ENCODE assay signal across 8 mouse cellular contexts in genomic region chr2:59600123-59600840, GRCm38 (mm10). TPM values are rescaled to one million over a fixed set of nuclear protein-coding genes. Genes with fewer than 3 reads are reported as not detected.
DNase-seq lines count a peak whose midpoint lies in the region; ATAC-seq and TF ChIP-seq lines count a peak whose summit lies in the region.

No protein-coding gene starts in this region.

- H3K36me3 ChIP-seq in midbrain, embryonic 16.5 days (ENCODE audit: control insufficient read depth, insufficient read depth, low read length) = no peaks in the 10 kb centered on the region
- no peaks in the 10 kb centered on the region for H3K36me3 ChIP-seq in midbrain, embryonic 15.5 days (replicated peaks)
- H3K36me3 ChIP-seq in embryonic facial prominence, embryonic 11.5 days (replicated peaks; ENCODE audit: control insufficient read depth, insufficient read depth, low read depth, low read length) = no peaks in the 10 kb centered on the region
- H3K36me3 ChIP-seq in heart, embryonic 12.5 days = no peaks in the 10 kb centered on the region
- H3K36me3 ChIP-seq in kidney, postnatal 0 days (ENCODE audit: insufficient read depth, low read length) = 0 out of 2 replicates have a peak, but pooled peaks cover 2% of the 10 kb centered on the region

- ATAC-seq in midbrain, embryonic 16.5 days = 0 out of 2 replicates have a peak, but pooled peaks have one; percentile 21
- ATAC-seq in midbrain, embryonic 15.5 days (replicated peaks) = no peak
- ATAC-seq in embryonic facial prominence, embryonic 11.5 days (replicated peaks; ENCODE audit: insufficient number of reproducible peaks, low FRiP score, low TSS enrichment, low read depth) = no peak; the same call in 1 of the 2 replicates
- peak; percentile 58; the same call in 1 of the 2 replicates for ATAC-seq in heart, embryonic 12.5 days (ENCODE audit: insufficient number of reproducible peaks, low FRiP score)
- peak; percentile 35 for ATAC-seq in kidney, postnatal 0 days (replicated peaks; ENCODE audit: low FRiP score, low read depth)
- no peak for ATAC-seq in erythroid progenitor cell, adult 5-6 weeks (replicated peaks; ENCODE audit: low FRiP score, poor library complexity, severe bottlenecking)

- TF ChIP-seq CTCF in kidney, postnatal 0 days (IDR thresholded peaks at IDR 0.05; ENCODE audit: low read depth) = no peak

- H3K4me2 ChIP-seq in midbrain, embryonic 16.5 days (ENCODE audit: low read length) = no peak overlapping the region
- H3K4me2 ChIP-seq in midbrain, embryonic 15.5 days = no peak overlapping the region
- H3K4me2 ChIP-seq in embryonic facial prominence, embryonic 11.5 days (ENCODE audit: low read depth, low read length) = peak overlapping the region; percentile 5; the same call in 1 of the 2 replicates
- peak overlapping the region; percentile 49 for H3K4me2 ChIP-seq in heart, embryonic 12.5 days
- H3K4me2 ChIP-seq in kidney, postnatal 0 days (ENCODE audit: low read length) = peak overlapping the region; percentile 38

- H3K9ac ChIP-seq in midbrain, embryonic 16.5 days (ENCODE audit: low read depth, low read length) = no peak overlapping the region
- H3K9ac ChIP-seq in midbrain, embryonic 15.5 days = no peak overlapping the region
- no peak overlapping the region for H3K9ac ChIP-seq in embryonic facial prominence, embryonic 11.5 days (replicated peaks; ENCODE audit: low read length)
- H3K9ac ChIP-seq in heart, embryonic 12.5 days = no peak overlapping the region
- no peak overlapping the region for H3K9ac ChIP-seq in kidney, postnatal 0 days (ENCODE audit: low read depth, low read length)

- 82% methylated on average over 19 of the region's 19 CpGs for WGBS in midbrain, embryonic 16.5 days
- 77% methylated on average over 19 of the region's 19 CpGs for WGBS in midbrain, embryonic 15.5 days
- 22% methylated on average over 19 of the region's 19 CpGs for WGBS in embryonic facial prominence, embryonic 11.5 days
- 72% methylated on average over 19 of the region's 19 CpGs for WGBS in heart, embryonic 12.5 days
- WGBS in kidney, postnatal 0 days = 15% methylated on average over 19 of the region's 19 CpGs

- peak; percentile 85 for DNase-seq in embryonic facial prominence, embryonic 11.5 days (ENCODE audit: low spot score)
- peak; percentile 81 for DNase-seq in kidney, postnatal 0 days (ENCODE audit: low spot score)
- DNase-seq in ovary, postnatal 14 days (ENCODE audit: low spot score) = peak; percentile 72
- no peak for DNase-seq in layer of hippocampus, adult 11-12 months (ENCODE audit: low spot score)

- no peaks in the 10 kb centered on the region for H3K9me3 ChIP-seq in midbrain, embryonic 16.5 days (replicated peaks; ENCODE audit: control insufficient read depth, low read length, poor library complexity, severe bottlenecking)
- H3K9me3 ChIP-seq in midbrain, embryonic 15.5 days = no peaks in the 10 kb centered on the region
- no peaks in the 10 kb centered on the region for H3K9me3 ChIP-seq in embryonic facial prominence, embryonic 11.5 days (replicated peaks; ENCODE audit: control insufficient read depth, low read length)
- H3K9me3 ChIP-seq in heart, embryonic 12.5 days (replicated peaks) = no peaks in the 10 kb centered on the region
- H3K9me3 ChIP-seq in kidney, postnatal 0 days (replicated peaks; ENCODE audit: low read length) = no peaks in the 10 kb centered on the region

- 0 out of 2 replicates have a peak, but pooled peaks cover 2% of the 10 kb centered on the region for H3K4me1 ChIP-seq in midbrain, embryonic 16.5 days (ENCODE audit: control insufficient read depth, insufficient read depth, low read length)
- H3K4me1 ChIP-seq in midbrain, embryonic 15.5 days = peaks cover 2% of the 10 kb centered on the region; the same call in 1 of the 2 replicates
- no peaks in the 10 kb centered on the region for H3K4me1 ChIP-seq in embryonic facial prominence, embryonic 11.5 days (ENCODE audit: control insufficient read depth, insufficient read depth, low read length)
- H3K4me1 ChIP-seq in heart, embryonic 12.5 days (replicated peaks) = peaks cover 17% of the 10 kb centered on the region
- H3K4me1 ChIP-seq in kidney, postnatal 0 days (replicated peaks; ENCODE audit: insufficient read depth, low read length) = peaks cover 15% of the 10 kb centered on the region; the same call in 1 of the 2 replicates

- no peaks in the 10 kb centered on the region for H3K27me3 ChIP-seq in midbrain, embryonic 16.5 days (ENCODE audit: control insufficient read depth, insufficient read depth, low read depth, low read length)
- no peaks in the 10 kb centered on the region; the same call in 1 of the 2 replicates for H3K27me3 ChIP-seq in midbrain, embryonic 15.5 days (replicated peaks)
- H3K27me3 ChIP-seq in embryonic facial prominence, embryonic 11.5 days (ENCODE audit: control insufficient read depth, insufficient read depth, low read length) = no peaks in the 10 kb centered on the region
- no peaks in the 10 kb centered on the region for H3K27me3 ChIP-seq in heart, embryonic 12.5 days (replicated peaks)
- no peaks in the 10 kb centered on the region for H3K27me3 ChIP-seq in kidney, postnatal 0 days (ENCODE audit: insufficient read depth, low read length)

- H3K27ac ChIP-seq in midbrain, embryonic 16.5 days (ENCODE audit: low read length) = no peak overlapping the region
- no peak overlapping the region for H3K27ac ChIP-seq in midbrain, embryonic 15.5 days
- H3K27ac ChIP-seq in embryonic facial prominence, embryonic 11.5 days (replicated peaks; ENCODE audit: low read depth, low read length) = peak overlapping the region; percentile 78
- H3K27ac ChIP-seq in heart, embryonic 12.5 days (ENCODE audit: poor library complexity, severe bottlenecking) = peak overlapping the region; percentile 72
- peak overlapping the region; percentile 78 for H3K27ac ChIP-seq in kidney, postnatal 0 days

- no peak overlapping the region for H3K4me3 ChIP-seq in midbrain, embryonic 16.5 days (ENCODE audit: low read depth, low read length)
- no peak overlapping the region for H3K4me3 ChIP-seq in midbrain, embryonic 15.5 days
- no peak overlapping the region for H3K4me3 ChIP-seq in embryonic facial prominence, embryonic 11.5 days (ENCODE audit: low read depth, low read length)
- no peak overlapping the region for H3K4me3 ChIP-seq in heart, embryonic 12.5 days
- H3K4me3 ChIP-seq in kidney, postnatal 0 days (replicated peaks; ENCODE audit: low read depth, low read length) = no peak overlapping the region

RNA-seq across cellular contexts. Expression of gene Tanc1, which starts 11.6 kb away (rescaled TPM):
- 4.2 and 4.5 TPM in 2 replicates for polyA plus RNA-seq in midbrain, embryonic 16.5 days (2015; fragmentation: Nextera tagmentation; extraction: Ambion mirVana)
- 6.0 and 6.8 TPM in 2 replicates for polyA plus RNA-seq in midbrain, embryonic 15.5 days (2015; fragmentation: Nextera tagmentation; extraction: Ambion mirVana)
- 20.6 and 22.7 TPM in 2 replicates for polyA plus RNA-seq in embryonic facial prominence, embryonic 11.5 days (2014; fragmentation: Nextera tagmentation; extraction: Ambion mirVana)
- 37.4 and 40.9 TPM in 2 replicates for polyA plus RNA-seq in heart, embryonic 12.5 days (2016; fragmentation: Nextera tagmentation; extraction: Ambion mirVana)
- polyA plus RNA-seq in kidney, postnatal 0 days (2015; fragmentation: Nextera tagmentation; extraction: Ambion mirVana) = 29.8 and 34.5 TPM in 2 replicates
- total RNA-seq in erythroid progenitor cell, adult 5-6 weeks (2015; ENCODE audit: low replicate concordance) = 0.36 and 0.84 TPM in 2 replicates
- total RNA-seq in erythroid progenitor cell, adult 5-6 weeks (2017; ENCODE audit: low replicate concordance) = 0.45 and 2.7 TPM in 2 replicates

Comparison
In these comparisons a context has a peak if more than half of its experiments do, and no peak if none do; other contexts are left out.
1. ATAC-seq: peak in midbrain, embryonic 16.5 days (single experiment), heart, embryonic 12.5 days (single experiment) and kidney, postnatal 0 days (single experiment); none in midbrain, embryonic 15.5 days (single experiment), embryonic facial prominence, embryonic 11.5 days (single experiment) and erythroid progenitor cell, adult 5-6 weeks (single experiment).
2. H3K27ac ChIP-seq: peak in embryonic facial prominence, embryonic 11.5 days (single experiment), heart, embryonic 12.5 days (single experiment) and kidney, postnatal 0 days (single experiment); none in midbrain, embryonic 16.5 days (single experiment) and midbrain, embryonic 15.5 days (single experiment).
3. H3K4me2 ChIP-seq: peak in embryonic facial prominence, embryonic 11.5 days (single experiment), heart, embryonic 12.5 days (single experiment) and kidney, postnatal 0 days (single experiment); none in midbrain, embryonic 16.5 days (single experiment) and midbrain, embryonic 15.5 days (single experiment).